In the genomic region with DNA sequence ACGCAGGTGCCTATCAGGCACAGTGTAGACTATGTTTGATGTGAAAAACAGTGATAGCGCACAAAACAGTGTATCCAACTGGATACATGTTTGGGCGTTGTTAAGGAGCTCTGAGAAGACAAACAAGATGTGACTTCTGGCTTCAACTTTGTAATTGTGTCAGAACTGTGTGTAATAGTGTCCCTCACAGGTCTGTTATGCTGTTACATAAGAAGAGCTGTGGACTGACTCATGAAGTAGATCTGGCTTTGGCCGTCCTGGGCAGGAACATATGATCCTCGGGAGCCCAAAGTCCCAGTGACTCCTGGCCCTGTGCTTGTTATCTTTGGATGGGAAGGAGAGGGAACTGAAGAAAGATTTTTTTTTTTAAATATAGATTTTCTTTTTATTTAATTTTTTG, we compare ENCODE assay signal across 16 mouse cellular contexts. TPM values are rescaled to one million over a fixed set of nuclear protein-coding genes. Genes with fewer than 3 reads are reported as not detected.
A peak's percentile ranks its signal among the peaks of the same experiment; 100 is the strongest.
DNase-seq lines count a peak whose midpoint lies in the region; ATAC-seq and TF ChIP-seq lines count a peak whose summit lies in the region.
"Had no signal": no experiment of that assay in that cellular context is flagged by ENCODE, and none has a peak within 500 bp of the region (broad histone marks: within the 10 kb centered on the region; RNA-seq: fewer than 3 reads in every experiment).

No protein-coding gene starts in this region.

- H3K27ac ChIP-seq in heart, embryonic 11.5 days (ENCODE audit: low read depth, low read length) = no peak overlapping the region
- no peak overlapping the region for H3K27ac ChIP-seq in liver, adult 2 months (replicated peaks; ENCODE audit: insufficient read depth, low read depth, low read length)
- H3K27ac ChIP-seq in liver, embryonic 11.5 days (ENCODE audit: low read depth, low read length) = no peak overlapping the region
- no peak overlapping the region for H3K27ac ChIP-seq in midbrain, embryonic 11.5 days (ENCODE audit: low read depth, low read length)
- no peak overlapping the region for H3K27ac ChIP-seq in embryonic facial prominence, embryonic 10.5 days (replicated peaks)
- H3K27ac ChIP-seq: embryonic facial prominence, embryonic 13.5 days; liver, embryonic 14.5 days; stomach, embryonic 15.5 days had no signal

- H3K4me1 ChIP-seq in heart, embryonic 11.5 days (ENCODE audit: control insufficient read depth, insufficient read depth, low read length) = peaks cover 12% of the 10 kb centered on the region
- peaks cover 13% of the 10 kb centered on the region; the same call in 1 of the 2 replicates for H3K4me1 ChIP-seq in liver, adult 2 months (ENCODE audit: control insufficient read depth, insufficient read depth, low read length)
- H3K4me1 ChIP-seq in liver, embryonic 11.5 days (replicated peaks; ENCODE audit: control insufficient read depth, insufficient read depth, low read length) = peaks cover 4% of the 10 kb centered on the region; the same call in 1 of the 2 replicates
- H3K4me1 ChIP-seq in midbrain, embryonic 11.5 days (ENCODE audit: control insufficient read depth, insufficient read depth, low read length) = no peaks in the 10 kb centered on the region
- H3K4me1 ChIP-seq in embryonic facial prominence, embryonic 10.5 days = peaks cover 15% of the 10 kb centered on the region

- no peak overlapping the region for H3K4me2 ChIP-seq in heart, embryonic 11.5 days
- no peak overlapping the region for H3K4me2 ChIP-seq in liver, embryonic 11.5 days
- H3K4me2 ChIP-seq in midbrain, embryonic 11.5 days = no peak overlapping the region
- H3K4me2 ChIP-seq: embryonic facial prominence, embryonic 13.5 days; stomach, embryonic 15.5 days had no signal

- no peaks in the 10 kb centered on the region for H3K27me3 ChIP-seq in heart, embryonic 11.5 days (ENCODE audit: control insufficient read depth, insufficient read depth, low read length)
- no peaks in the 10 kb centered on the region for H3K27me3 ChIP-seq in liver, adult 2 months (ENCODE audit: control insufficient read depth, insufficient read depth, low read length)
- no peaks in the 10 kb centered on the region for H3K27me3 ChIP-seq in liver, embryonic 11.5 days (replicated peaks; ENCODE audit: control insufficient read depth, insufficient read depth, low read length)
- no peaks in the 10 kb centered on the region for H3K27me3 ChIP-seq in midbrain, embryonic 11.5 days (ENCODE audit: control insufficient read depth, insufficient read depth, low read length)
- no peaks in the 10 kb centered on the region for H3K27me3 ChIP-seq in embryonic facial prominence, embryonic 10.5 days (replicated peaks; ENCODE audit: low read depth, poor library complexity, severe bottlenecking)
- H3K27me3 ChIP-seq: embryonic facial prominence, embryonic 13.5 days; stomach, embryonic 15.5 days had no signal

- peak; percentile 98 for DNase-seq in heart, adult 11 months
- DNase-seq in liver, adult 2 months (ENCODE audit: extremely low read depth, low read depth, low spot score) = peak; percentile 70
- DNase-seq in liver, embryonic 11.5 days (ENCODE audit: low spot score) = no peak
- DNase-seq in adipocyte (ENCODE audit: low spot score) = peak; percentile 88
- peak; percentile 70 for DNase-seq in gonadal fat pad, adult 2 months (ENCODE audit: low read depth)
- no peak for DNase-seq in midbrain, embryonic 11.5 days (ENCODE audit: low spot score, missing footprints)
- no peak for DNase-seq in embryonic facial prominence, embryonic 10.5 days (ENCODE audit: low spot score)
- DNase-seq: cerebellum, adult 8-10 months; forebrain, postnatal 0 days; kidney, adult 18-20 months; right cerebral cortex, postnatal 25 days; thymus, adult 2 months had no signal

- TF ChIP-seq CTCF in liver, adult 2 months (IDR thresholded peaks at IDR 0.05; ENCODE audit: low read depth, low read length) = no peak

- WGBS in heart, embryonic 11.5 days (ENCODE audit: insufficient replicate concordance) = 80% methylated on average over 5 of the region's 5 CpGs
- 47% methylated on average over 5 of the region's 5 CpGs for WGBS in liver, adult 2 months
- 87% methylated on average over 5 of the region's 5 CpGs for WGBS in liver, embryonic 11.5 days
- WGBS in midbrain, embryonic 11.5 days = 95% methylated on average over 5 of the region's 5 CpGs
- 89% methylated on average over 5 of the region's 5 CpGs for WGBS in embryonic facial prominence, embryonic 10.5 days

- no peak for TF ChIP-seq POLR2A in liver, adult 2 months (IDR thresholded peaks at IDR 0.05; ENCODE audit: extremely low read depth, insufficient read depth, low read length)

- no peak for ATAC-seq in heart, embryonic 11.5 days (replicated peaks; ENCODE audit: insufficient number of reproducible peaks, low FRiP score, low TSS enrichment)
- no peak for ATAC-seq in liver, embryonic 11.5 days (replicated peaks; ENCODE audit: low FRiP score)
- ATAC-seq in midbrain, embryonic 11.5 days (ENCODE audit: low FRiP score) = no peak
- ATAC-seq: forebrain, postnatal 0 days had no signal

- H3K9ac ChIP-seq in heart, embryonic 11.5 days (ENCODE audit: low read depth, low read length) = no peak overlapping the region
- H3K9ac ChIP-seq in liver, adult 2 months (ENCODE audit: low read depth, low read length) = no peak overlapping the region
- H3K9ac ChIP-seq in liver, embryonic 11.5 days (ENCODE audit: low read depth, low read length) = no peak overlapping the region
- H3K9ac ChIP-seq in midbrain, embryonic 11.5 days (ENCODE audit: low read length) = no peak overlapping the region
- H3K9ac ChIP-seq: embryonic facial prominence, embryonic 13.5 days; forebrain, postnatal 0 days; liver, embryonic 14.5 days; stomach, embryonic 15.5 days had no signal

- H3K79me2 ChIP-seq in liver, adult 2 months (ENCODE audit: control insufficient read depth, insufficient read depth, low read length) = peaks cover 4% of the 10 kb centered on the region; the same call in 1 of the 2 replicates

- no peaks in the 10 kb centered on the region for H3K9me3 ChIP-seq in heart, embryonic 11.5 days (replicated peaks; ENCODE audit: control insufficient read depth, low read length)
- no peaks in the 10 kb centered on the region for H3K9me3 ChIP-seq in liver, embryonic 11.5 days (ENCODE audit: control insufficient read depth, low read length)
- H3K9me3 ChIP-seq in midbrain, embryonic 11.5 days (ENCODE audit: control insufficient read depth, low read length) = no peaks in the 10 kb centered on the region
- no peaks in the 10 kb centered on the region for H3K9me3 ChIP-seq in embryonic facial prominence, embryonic 10.5 days
- H3K9me3 ChIP-seq: embryonic facial prominence, embryonic 13.5 days; stomach, embryonic 15.5 days had no signal

- peaks cover 8% of the 10 kb centered on the region for H3K36me3 ChIP-seq in heart, embryonic 11.5 days (ENCODE audit: control insufficient read depth, insufficient read depth, low read length)
- peaks cover 2% of the 10 kb centered on the region; the same call in 1 of the 2 replicates for H3K36me3 ChIP-seq in liver, adult 2 months (ENCODE audit: control insufficient read depth, insufficient read depth, low read length)
- peaks cover 9% of the 10 kb centered on the region; the same call in 1 of the 2 replicates for H3K36me3 ChIP-seq in liver, embryonic 11.5 days (ENCODE audit: control insufficient read depth, insufficient read depth, low read length)
- H3K36me3 ChIP-seq in midbrain, embryonic 11.5 days (ENCODE audit: control insufficient read depth, insufficient read depth, low read length) = 0 out of 2 replicates have a peak, but pooled peaks cover 4% of the 10 kb centered on the region
- peaks cover 26% of the 10 kb centered on the region for H3K36me3 ChIP-seq in embryonic facial prominence, embryonic 10.5 days (replicated peaks)

- H3K4me3 ChIP-seq in heart, embryonic 11.5 days (ENCODE audit: low read depth, low read length) = no peak overlapping the region
- H3K4me3 ChIP-seq in liver, adult 2 months (ENCODE audit: insufficient read depth, low read depth, low read length) = no peak overlapping the region
- H3K4me3 ChIP-seq in liver, embryonic 11.5 days (ENCODE audit: low read depth, low read length) = no peak overlapping the region
- no peak overlapping the region for H3K4me3 ChIP-seq in midbrain, embryonic 11.5 days (ENCODE audit: low read depth, low read length)
- no peak overlapping the region for H3K4me3 ChIP-seq in embryonic facial prominence, embryonic 10.5 days
- H3K4me3 ChIP-seq: embryonic facial prominence, embryonic 13.5 days; stomach, embryonic 15.5 days had no signal

RNA-seq across cellular contexts. Expression of gene Syde2, which starts 7.8 kb away (rescaled TPM):
- 5.3 and 5.8 TPM in 2 replicates for polyA plus RNA-seq in heart, embryonic 11.5 days (2014; fragmentation: Nextera tagmentation; extraction: Ambion mirVana)
- total RNA-seq in liver, adult 2 months (2014; rRNA removed) = 5.4 and 7.9 TPM in 2 replicates
- polyA plus RNA-seq in liver, adult 2 months (2012; rRNA removed) = 1.3 and 1.7 TPM in 2 replicates
- 1.7 and 2.1 TPM in 2 replicates for polyA plus RNA-seq in liver, embryonic 11.5 days (2014; fragmentation: Nextera tagmentation; extraction: Ambion mirVana)
- 6.7 and 7.8 TPM in 2 replicates for polyA plus RNA-seq in gonadal fat pad, adult 2 months (2012; rRNA removed)
- 0.93 and 1.1 TPM in 2 replicates for polyA plus RNA-seq in midbrain, embryonic 11.5 days (2014; fragmentation: Nextera tagmentation; extraction: Ambion mirVana)
- polyA plus RNA-seq in embryonic facial prominence, embryonic 10.5 days (2016; fragmentation: Nextera tagmentation; extraction: Ambion mirVana) = 1.4 TPM in 2 replicates

RNA-seq across cellular contexts. Expression of gene 2410004B18Rik, which starts 57.7 kb away (rescaled TPM):
- polyA plus RNA-seq in heart, embryonic 11.5 days (2014; fragmentation: Nextera tagmentation; extraction: Ambion mirVana) = 44.0 and 47.1 TPM in 2 replicates
- 6.7 and 8.2 TPM in 2 replicates for total RNA-seq in liver, adult 2 months (2014; rRNA removed)
- 3.6 and 3.7 TPM in 2 replicates for polyA plus RNA-seq in liver, adult 2 months (2012; rRNA removed)
- 37.4 and 39.6 TPM in 2 replicates for polyA plus RNA-seq in liver, embryonic 11.5 days (2014; fragmentation: Nextera tagmentation; extraction: Ambion mirVana)
- 6.7 and 8.8 TPM in 2 replicates for polyA plus RNA-seq in gonadal fat pad, adult 2 months (2012; rRNA removed)
- polyA plus RNA-seq in midbrain, embryonic 11.5 days (2014; fragmentation: Nextera tagmentation; extraction: Ambion mirVana) = 63.3 and 69.3 TPM in 2 replicates
- polyA plus RNA-seq in embryonic facial prominence, embryonic 10.5 days (2016; fragmentation: Nextera tagmentation; extraction: Ambion mirVana) = 51.1 and 53.1 TPM in 2 replicates

Comparison
In these comparisons a context has a peak if more than half of its experiments do, and no peak if none do; other contexts are left out.
1. DNase-seq: peak in heart, adult 11 months (single experiment), liver, adult 2 months (single experiment), adipocyte (single experiment) and gonadal fat pad, adult 2 months (single experiment); none in liver, embryonic 11.5 days (single experiment), midbrain, embryonic 11.5 days (single experiment) and embryonic facial prominence, embryonic 10.5 days (single experiment).